Mouse (Mus musculus) embryonic facial prominence, embryonic 15.5 days (tissue): ENCODE results near the gene Ano6. TPM values are rescaled to one million over a fixed set of nuclear protein-coding genes. Genes with fewer than 3 reads are reported as not detected.

ENCODE experiments used
- ATAC-seq: fragments of 200-750 bp; cut with Nextera tagmentation; 2 replicates; pipeline ENCODE4 v1.8.0; 2017; ENCODE audit warnings: low read depth, moderate TSS enrichment; ENCODE audit not compliant: insufficient number of reproducible peaks, low FRiP score, low TSS enrichment
- H3K27ac ChIP-seq: fragments of 300-500 bp; sonication (generic); replicated peaks from 2 replicates; pipeline ENCODE4 v1.5.1; 2015; ENCODE audit warnings: mild to moderate bottlenecking, inconsistent platforms
- H3K27me3 ChIP-seq: fragments of 300-500 bp; sonication (generic); 2 replicates; pipeline ENCODE4 v1.6.1; 2015; ENCODE audit warnings: inconsistent platforms
- H3K36me3 ChIP-seq: fragments of 300-500 bp; sonication (generic); 2 replicates; pipeline ENCODE4 v1.6.1; 2015; ENCODE audit warnings: mild to moderate bottlenecking, inconsistent platforms
- H3K4me1 ChIP-seq: fragments of 300-500 bp; sonication (generic); 2 replicates; pipeline ENCODE4 v1.6.1; 2015; ENCODE audit warnings: inconsistent platforms
- H3K4me2 ChIP-seq: fragments of 300-500 bp; sonication (generic); replicated peaks from 2 replicates; pipeline ENCODE4 v1.6.1; 2015; ENCODE audit warnings: mild to moderate bottlenecking, inconsistent platforms
- H3K4me3 ChIP-seq: fragments of 300-500 bp; sonication (generic); replicated peaks from 2 replicates; pipeline ENCODE4 v1.5.1; 2015; ENCODE audit warnings: mild to moderate bottlenecking, inconsistent platforms
- H3K9ac ChIP-seq: fragments of 300-500 bp; sonication (generic); 2 replicates; pipeline ENCODE4 v1.6.1; 2015; ENCODE audit warnings: inconsistent platforms
- H3K9me3 ChIP-seq: fragments of 300-500 bp; sonication (generic); replicated peaks from 2 replicates; pipeline ENCODE4 v1.6.1; 2016; ENCODE audit warnings: inconsistent platforms
- WGBS: fragments of 180-500 bp; shearing (Covaris S2); methylation state at CpG from one replicate; pipeline ENCODE4 v1.1.7; 2015; 5-methylcytosine and 5-hydroxymethylcytosine counted together
- microRNA-seq: library from miRNA; unstranded; fragments of <30 nt; microRNA quantifications from one replicate; pipeline ENCODE4, GENCODE M21; 2016; ENCODE audit warnings: borderline number of aligned reads
- polyA plus RNA-seq: library from polyadenylated mRNA; unstranded; fragments of >200 nt; fragmentation: Nextera tagmentation; extraction: Ambion mirVana; gene quantifications from 2 replicates; pipeline ENCODE4 v1.2.1, GENCODE M21; 2015

Ano6 gene
- polyA plus RNA-seq, 1 experiment from 2014 or later = 51.5 TPM

DNA sequence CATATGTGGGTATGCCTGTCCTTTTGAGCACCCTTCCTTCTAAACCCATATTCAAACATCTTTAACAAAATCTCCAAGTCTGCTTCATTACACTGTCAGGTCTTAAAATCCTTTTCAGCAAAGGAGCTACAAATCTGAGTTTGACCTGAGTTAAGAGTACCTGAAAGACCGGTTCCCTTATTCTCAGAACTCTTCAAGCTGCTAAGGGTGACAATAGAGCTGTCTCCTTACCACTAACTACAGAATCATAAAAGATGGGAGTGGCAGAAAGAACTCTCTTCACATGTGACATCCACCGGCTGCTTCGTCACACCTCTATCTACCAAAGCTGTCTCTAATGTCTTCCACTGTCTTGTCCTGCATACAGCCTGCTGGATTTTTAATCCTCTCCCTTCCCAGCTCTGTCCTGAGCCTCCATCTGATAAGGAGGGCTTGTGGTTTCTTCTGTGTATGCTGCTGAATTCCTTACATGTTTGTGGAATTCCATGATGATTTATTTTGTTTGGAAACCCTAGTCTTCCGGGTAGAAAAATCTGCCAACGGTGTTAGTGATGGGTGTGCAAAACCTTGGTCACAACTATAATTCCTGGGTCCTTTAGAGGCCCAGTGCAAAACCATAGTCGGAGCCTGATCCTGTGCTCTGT lies 212.4 kb downstream of the Ano6 start:
- no peaks in the 10 kb centered on the region for H3K27me3 ChIP-seq
- no peak overlapping the region for H3K4me2 ChIP-seq
- no peaks in the 10 kb centered on the region for H3K9me3 ChIP-seq
- H3K4me3 ChIP-seq = no peak overlapping the region
- 0 out of 2 replicates have a peak, but pooled peaks cover 2% of the 10 kb centered on the region for H3K4me1 ChIP-seq
- H3K27ac ChIP-seq = 0 out of 2 replicates have a peak overlapping the region, but pooled peaks have one; percentile 4
- no peak for ATAC-seq
- H3K36me3 ChIP-seq = no peaks in the 10 kb centered on the region
- 43% methylated on average over 6 of the region's 6 CpGs for WGBS
- H3K9ac ChIP-seq = no peak overlapping the region

- ATAC-seq = 0 out of 2 replicates have a peak, but pooled peaks have one; percentile 27
- no peak overlapping the region for H3K9ac ChIP-seq
- 55% methylated on average over 15 of the region's 16 CpGs for WGBS
These were observed 221.2 kb downstream of the Ano6 start for GRCm38 (mm10) chr15:96011640-96012390.

DNA sequence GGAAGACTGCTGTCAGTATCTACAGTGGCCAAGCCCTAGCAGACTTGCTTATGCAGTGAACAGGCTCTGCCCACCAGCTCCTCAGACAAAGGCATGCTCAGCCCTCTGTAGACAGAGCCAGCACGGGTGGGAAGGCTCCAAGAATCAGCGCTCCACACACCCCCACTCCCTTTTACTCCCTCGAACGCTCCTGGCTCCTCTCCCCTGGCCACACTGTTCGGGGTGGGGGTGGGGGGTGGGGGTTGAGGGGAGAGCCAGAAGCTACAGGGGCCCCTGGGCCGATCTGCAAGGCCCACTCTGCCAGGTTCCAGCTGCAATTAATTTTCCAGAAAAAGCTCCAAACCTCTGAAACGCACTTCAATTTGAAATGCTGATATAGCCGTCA lies 221.7 kb downstream of the Ano6 start:
- ATAC-seq = peak; percentile 92
- Histone ChIP-seq H3K36me3 (no peaks in the 10 kb centered on the region), H3K9ac (no peak overlapping the region), H3K27me3 (no peaks in the 10 kb centered on the region), H3K27ac (peak overlapping the region; percentile 79), H3K4me3 (0 out of 2 replicates have a peak overlapping the region, but pooled peaks have one; percentile 3), H3K4me2 (peak overlapping the region; percentile 29), H3K9me3 (peaks cover 4% of the 10 kb centered on the region; the same call in 1 of the 2 replicates), H3K4me1 (peaks cover 14% of the 10 kb centered on the region)
- WGBS = 20% methylated on average over 8 of the region's 8 CpGs

More at GRCm38 (mm10) chr15:96011640-96012390, 221.2 kb downstream of the Ano6 start:
- Histone ChIP-seq H3K4me1 (peaks cover 14% of the 10 kb centered on the region), H3K4me2 (peak overlapping the region; percentile 29), H3K4me3 (0 out of 2 replicates have a peak overlapping the region, but pooled peaks have one; percentile 3), H3K27me3 (no peaks in the 10 kb centered on the region), H3K36me3 (no peaks in the 10 kb centered on the region), H3K9me3 (peaks cover 4% of the 10 kb centered on the region; the same call in 1 of the 2 replicates), H3K27ac (peak overlapping the region; percentile 79)

DNA sequence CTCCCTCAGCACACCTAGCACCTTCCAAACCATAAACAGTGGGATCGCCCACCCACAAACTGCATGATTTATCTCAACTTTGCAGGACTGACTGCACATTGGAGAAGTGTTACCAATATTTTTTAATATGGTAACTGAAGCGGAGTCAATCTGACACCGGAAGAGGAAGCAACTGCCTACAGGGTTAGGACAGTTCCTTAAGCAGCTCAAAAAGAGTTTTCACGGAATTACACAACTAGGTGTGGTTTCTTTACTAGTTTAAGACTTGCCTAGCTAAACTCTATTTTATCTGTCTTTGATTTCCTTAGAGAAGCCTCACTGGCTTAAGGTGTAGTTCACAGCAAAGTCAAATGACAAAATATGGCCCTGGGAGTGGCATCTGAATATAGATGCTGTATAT lies 223.9 kb downstream of the Ano6 start:
- no peak overlapping the region for H3K4me2 ChIP-seq
- H3K9ac ChIP-seq = no peak overlapping the region
- no peak for ATAC-seq
- H3K36me3 ChIP-seq = no peaks in the 10 kb centered on the region
- no peak overlapping the region for H3K27ac ChIP-seq
- no peaks in the 10 kb centered on the region for H3K27me3 ChIP-seq
- peaks cover 4% of the 10 kb centered on the region; the same call in 1 of the 2 replicates for H3K9me3 ChIP-seq
- H3K4me3 ChIP-seq = no peak overlapping the region
- 88% methylated on average over 4 of the region's 4 CpGs for WGBS
- peaks cover 14% of the 10 kb centered on the region for H3K4me1 ChIP-seq

DNA sequence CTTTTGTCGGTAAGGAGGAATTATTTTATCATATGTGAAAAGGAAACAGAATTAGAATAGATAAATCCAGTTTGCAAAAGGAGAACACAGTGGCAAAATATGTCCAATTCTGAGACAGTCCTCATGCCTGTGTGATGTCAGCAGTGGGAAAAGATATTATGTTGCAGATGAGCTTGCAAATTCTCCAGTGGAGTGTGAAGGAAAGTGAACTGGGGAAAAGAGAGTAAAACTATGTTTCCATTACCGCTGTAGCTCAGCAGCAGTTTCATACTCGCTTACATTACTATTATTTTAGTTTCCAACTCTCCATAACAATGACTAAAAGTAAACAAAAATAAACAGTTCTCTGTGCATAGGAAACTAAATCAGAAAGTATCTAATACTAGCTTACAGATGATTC lies 229.8 kb downstream of the Ano6 start:
- Histone ChIP-seq H3K27ac (no peak overlapping the region), H3K4me1 (no peaks in the 10 kb centered on the region), H3K9ac (no peak overlapping the region), H3K27me3 (no peaks in the 10 kb centered on the region), H3K9me3 (peaks cover 4% of the 10 kb centered on the region; the same call in 1 of the 2 replicates), H3K4me3 (no peak overlapping the region), H3K4me2 (no peak overlapping the region), H3K36me3 (no peaks in the 10 kb centered on the region)
- WGBS = 82% methylated on average over 3 of the region's 3 CpGs
- no peak for ATAC-seq

DNA sequence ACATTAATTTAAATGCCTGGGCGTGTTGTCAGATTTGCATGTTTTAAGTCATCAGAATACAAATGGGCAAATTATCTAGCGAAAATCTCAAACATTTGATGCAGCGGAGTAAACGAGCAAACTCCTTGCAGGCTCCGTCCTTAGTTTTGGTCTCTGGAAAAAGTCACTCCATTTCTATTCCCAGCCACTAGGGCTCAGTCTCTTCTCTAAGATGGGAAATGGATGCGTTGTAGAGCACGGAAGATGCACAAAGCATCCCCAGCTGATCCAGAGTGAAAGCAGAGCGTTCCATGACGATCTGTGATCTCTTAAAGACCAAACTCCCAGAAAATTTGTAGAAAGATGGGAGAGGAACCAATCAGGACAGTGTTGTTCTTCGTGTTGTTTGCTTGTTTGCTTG lies 230.9 kb downstream of the Ano6 start:
- H3K4me3 ChIP-seq = no peak overlapping the region
- no peaks in the 10 kb centered on the region for H3K36me3 ChIP-seq
- H3K9ac ChIP-seq = no peak overlapping the region
- H3K27ac ChIP-seq = no peak overlapping the region
- 45% methylated on average over 10 of the region's 10 CpGs for WGBS
- no peak overlapping the region for H3K4me2 ChIP-seq
- peaks cover 2% of the 10 kb centered on the region; the same call in 1 of the 2 replicates for H3K9me3 ChIP-seq
- H3K4me1 ChIP-seq = no peaks in the 10 kb centered on the region
- H3K27me3 ChIP-seq = no peaks in the 10 kb centered on the region
- no peak for ATAC-seq

Small RNA genes lying within 50 kb of the gene (microRNA-seq; reads per million reads assigned to microRNA genes)
- not detected for gene Gm25070

Other genes starting within 250 kb of the Ano6 start
- 0.64 and 0.91 TPM in 2 replicates for gene Dbx2, start 134.9 kb upstream of the Ano6 start, polyA plus RNA-seq